Mouse (Mus musculus) erythroblast, embryonic 14.5 days (primary cell): ENCODE data around the gene Ahsg.
"Not testable (repeated sequence)": the region's sequence is repeated elsewhere in the genome, so short reads cannot be mapped to it uniquely, and the experiment has no call there.

Experiments used
- GATA1 ChIP-seq: IDR thresholded peaks from 2 replicates; pipeline ENCODE4 v1.6.1; 2012; ENCODE audit warnings: low read length, inconsistent platforms, mixed read lengths
- TAL1 ChIP-seq: IDR thresholded peaks from 3 replicates; pipeline ENCODE4 v1.6.1; 2012; ENCODE audit warnings: low read length, inconsistent platforms, mixed read lengths

GRCm38 (mm10) chr16:22941825-22942476 lies 50.9 kb downstream of the Ahsg start:
- not testable (repeated sequence) for TF ChIP-seq GATA1, TAL1
